Mouse (Mus musculus) adrenal gland, adult 8-10 months (tissue): ENCODE measurements around the gene Gtpbp2. TPM values are rescaled to one million over a fixed set of nuclear protein-coding genes. Genes with fewer than 3 reads are reported as not detected.
A peak's percentile ranks its signal among the peaks of the same experiment; 100 is the strongest.

Source experiments
- DNase-seq: peaks from one replicate; pipeline ENCODE4 v3.0.0; 2022
- total RNA-seq, 4 experiments: library from RNA; stranded (reverse); gene quantifications; 2 replicates each; pipeline ENCODE4 v1.2.4; 2022

The Gtpbp2 gene
- total RNA-seq = 100 to 1,000 TPM in 1 of 4 experiments, 10 to 100 TPM in 3; 69.9 to 108 (median 89.8) TPM

- peak; percentile 98 for DNase-seq
Observed at GRCm38 (mm10) chr17:46160686-46161085, at the start of gene Gtpbp2. Gtpbp2 (plus strand) TSS chr17:46161032.

- no peak for DNase-seq
Observed at GRCm38 (mm10) chr17:46115489-46115888, 45.3 kb upstream of the Gtpbp2 start.

- no peak for DNase-seq
Observed at GRCm38 (mm10) chr17:46116138-46116537, 44.7 kb upstream of the Gtpbp2 start.

GRCm38 (mm10) chr17:46116881-46117280 lies 44.0 kb upstream of the Gtpbp2 start:
- DNase-seq = no peak

GRCm38 (mm10) chr17:46117623-46118422 lies 43.0 kb upstream of the Gtpbp2 start:
- no peak for DNase-seq

GRCm38 (mm10) chr17:46118423-46118850 lies 42.4 kb upstream of the Gtpbp2 start:
- DNase-seq = no peak

GRCm38 (mm10) chr17:46119641-46120040 lies 41.2 kb upstream of the Gtpbp2 start:
- no peak for DNase-seq

GRCm38 (mm10) chr17:46122791-46123190 lies 38.0 kb upstream of the Gtpbp2 start:
- no peak for DNase-seq

GRCm38 (mm10) chr17:46123285-46123684 lies 37.5 kb upstream of the Gtpbp2 start:
- DNase-seq = no peak

- no peak for DNase-seq
Observed at GRCm38 (mm10) chr17:46123953-46124700, 36.7 kb upstream of the Gtpbp2 start.

- DNase-seq = peak; percentile 63
Observed at GRCm38 (mm10) chr17:46126608-46127007, 34.2 kb upstream of the Gtpbp2 start.

GRCm38 (mm10) chr17:46127814-46128493 lies 32.9 kb upstream of the Gtpbp2 start:
- DNase-seq = no peak

- DNase-seq = no peak
Observed at GRCm38 (mm10) chr17:46129741-46130498, 30.9 kb upstream of the Gtpbp2 start.

GRCm38 (mm10) chr17:46132058-46132718 lies 28.6 kb upstream of the Gtpbp2 start:
- DNase-seq = peak; percentile 60

GRCm38 (mm10) chr17:46132862-46133261 lies 28.0 kb upstream of the Gtpbp2 start:
- no peak for DNase-seq

GRCm38 (mm10) chr17:46138563-46139236 lies 22.1 kb upstream of the Gtpbp2 start:
- peak; percentile 59 for DNase-seq

GRCm38 (mm10) chr17:46139872-46140271 lies 21.0 kb upstream of the Gtpbp2 start:
- no peak for DNase-seq

- peak; percentile 86 for DNase-seq
Observed at GRCm38 (mm10) chr17:46143578-46144423, 17.0 kb upstream of the Gtpbp2 start, which contains the start of gene Rsph9. Rsph9 (minus strand) TSS chr17:46144216.

- DNase-seq = peak; percentile 89
Observed at GRCm38 (mm10) chr17:46152847-46153782, 7.7 kb upstream of the Gtpbp2 start, which contains the start of gene Mad2l1bp. Mad2l1bp (minus strand) TSS chr17:46153553.
